Mouse (Mus musculus) liver, embryonic 15.5 days (tissue): Measurements from ENCODE around the gene Rps11. TPM values are rescaled to one million over a fixed set of nuclear protein-coding genes. Genes with fewer than 3 reads are reported as not detected.

Source experiments
- ATAC-seq: fragments of 200-750 bp; cut with Nextera tagmentation; 2 replicates; pipeline ENCODE4 v1.8.0; 2017; ENCODE audit warnings: moderate number of reproducible peaks, mild to moderate bottlenecking, moderate library complexity; ENCODE audit not compliant: insufficient read depth
- H3K27ac ChIP-seq: fragments of 300-500 bp; sonication (generic); replicated peaks from 2 replicates; pipeline ENCODE4 v1.5.1; 2015; ENCODE audit warnings: mild to moderate bottlenecking, inconsistent platforms
- H3K27me3 ChIP-seq: fragments of 300-500 bp; sonication (generic); 2 replicates; pipeline ENCODE4 v1.6.1; 2015; ENCODE audit warnings: mild to moderate bottlenecking, inconsistent platforms
- H3K36me3 ChIP-seq: fragments of 300-500 bp; sonication (generic); replicated peaks from 2 replicates; pipeline ENCODE4 v1.6.1; 2015; ENCODE audit warnings: moderate library complexity, mild to moderate bottlenecking, inconsistent platforms
- H3K4me1 ChIP-seq: fragments of 300-500 bp; sonication (generic); replicated peaks from 2 replicates; pipeline ENCODE4 v1.6.1; 2015; ENCODE audit warnings: inconsistent platforms
- H3K4me2 ChIP-seq: fragments of 300-500 bp; sonication (generic); 2 replicates; pipeline ENCODE4 v1.6.1; 2015; ENCODE audit warnings: moderate library complexity, mild to moderate bottlenecking, inconsistent platforms
- H3K4me3 ChIP-seq: fragments of 300-500 bp; sonication (generic); replicated peaks from 2 replicates; pipeline ENCODE4 v1.5.1; 2015; ENCODE audit warnings: mild to moderate bottlenecking, inconsistent platforms
- H3K9ac ChIP-seq: fragments of 300-500 bp; sonication (generic); 2 replicates; pipeline ENCODE4 v1.6.1; 2015; ENCODE audit warnings: moderate library complexity, mild to moderate bottlenecking, inconsistent platforms
- H3K9me3 ChIP-seq: fragments of 300-500 bp; sonication (generic); replicated peaks from 2 replicates; pipeline ENCODE4 v1.6.1; 2016; ENCODE audit warnings: inconsistent platforms
- WGBS: fragments of 180-500 bp; shearing (Covaris S2); methylation state at CpG from one replicate; pipeline ENCODE4 v1.1.7; 2015; ENCODE audit warnings: mixed read lengths; ENCODE audit not compliant: insufficient replicate concordance; 5-methylcytosine and 5-hydroxymethylcytosine counted together
- polyA plus RNA-seq: library from polyadenylated mRNA; unstranded; fragments of >200 nt; fragmentation: Nextera tagmentation; extraction: Ambion mirVana; gene quantifications from 2 replicates; pipeline ENCODE4 v1.2.1, GENCODE M21; 2015

Rps11 gene
- polyA plus RNA-seq, 1 experiment from 2014 or later, result 768 TPM

DNA sequence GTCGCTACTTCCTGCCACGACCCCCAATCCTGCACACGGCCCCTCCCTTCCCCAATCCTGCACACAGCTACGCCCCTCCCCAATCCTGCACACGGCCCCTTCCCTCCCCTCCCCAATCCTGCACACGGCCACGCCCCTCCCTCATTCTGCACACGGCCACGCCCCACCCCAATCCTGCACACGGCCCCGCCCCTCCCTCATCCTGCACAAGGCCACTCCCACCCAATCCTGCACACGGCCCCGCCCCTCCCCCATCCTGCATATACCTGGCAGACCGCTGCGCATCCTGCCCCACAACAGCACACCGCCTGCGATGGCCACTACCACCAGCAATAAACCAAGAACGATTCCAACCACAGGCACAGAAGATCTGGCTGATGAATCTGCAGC, 30.7 kb downstream of the Rps11 start:
- no peak overlapping the region for H3K9ac ChIP-seq
- no peaks in the 10 kb centered on the region for H3K9me3 ChIP-seq
- no peak overlapping the region for H3K4me3 ChIP-seq
- H3K27ac ChIP-seq, result no peak overlapping the region
- H3K27me3 ChIP-seq, result no peaks in the 10 kb centered on the region; the same call in 1 of the 2 replicates
- peaks cover 40% of the 10 kb centered on the region for H3K4me1 ChIP-seq
- H3K4me2 ChIP-seq, result no peak overlapping the region
- WGBS, result 27% methylated on average over 18 of the region's 18 CpGs
- no peak for ATAC-seq
- H3K36me3 ChIP-seq, result no peaks in the 10 kb centered on the region

DNA sequence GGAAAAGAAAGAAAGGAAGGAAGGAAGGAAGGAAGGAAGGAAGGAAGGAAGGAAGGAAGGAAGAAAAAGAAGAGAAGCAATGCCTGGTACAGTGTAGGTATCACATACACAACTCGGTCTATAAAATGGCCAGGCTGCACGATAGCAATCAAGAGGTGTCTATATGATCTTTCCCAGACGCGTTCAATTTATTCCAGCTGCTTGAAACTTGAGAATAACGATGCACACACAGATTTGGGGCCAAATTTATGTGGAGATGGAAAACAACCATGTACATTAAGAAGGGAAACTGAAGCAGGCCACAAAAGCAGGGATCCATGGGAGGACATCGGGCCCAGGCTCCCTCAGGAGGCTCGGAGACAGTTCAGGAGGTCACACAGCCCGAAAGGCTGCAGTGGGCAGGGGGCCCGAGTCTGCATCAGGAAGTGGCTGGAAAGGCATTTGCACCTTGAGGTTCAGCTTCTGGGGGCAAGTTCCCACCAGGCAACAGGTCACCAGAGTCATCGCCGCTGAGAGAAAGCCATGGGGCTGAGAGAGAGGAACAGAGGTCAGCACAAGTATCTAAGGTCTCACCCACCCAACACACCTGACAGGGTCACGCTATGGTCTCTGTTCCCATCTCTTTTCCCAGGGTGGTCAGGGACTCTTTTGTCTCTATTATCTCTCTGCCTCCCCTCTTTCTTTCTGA, 31.3 kb downstream of the Rps11 start:
- Histone ChIP-seq H3K27ac (no peak overlapping the region), H3K4me1 (peaks cover 40% of the 10 kb centered on the region), H3K9me3 (no peaks in the 10 kb centered on the region), H3K4me3 (no peak overlapping the region), H3K9ac (no peak overlapping the region), H3K36me3 (no peaks in the 10 kb centered on the region), H3K4me2 (no peak overlapping the region; the same call in 1 of the 2 replicates), H3K27me3 (no peaks in the 10 kb centered on the region; the same call in 1 of the 2 replicates)
- ATAC-seq, result no peak
- 39% methylated on average over 12 of the region's 12 CpGs for WGBS

DNA sequence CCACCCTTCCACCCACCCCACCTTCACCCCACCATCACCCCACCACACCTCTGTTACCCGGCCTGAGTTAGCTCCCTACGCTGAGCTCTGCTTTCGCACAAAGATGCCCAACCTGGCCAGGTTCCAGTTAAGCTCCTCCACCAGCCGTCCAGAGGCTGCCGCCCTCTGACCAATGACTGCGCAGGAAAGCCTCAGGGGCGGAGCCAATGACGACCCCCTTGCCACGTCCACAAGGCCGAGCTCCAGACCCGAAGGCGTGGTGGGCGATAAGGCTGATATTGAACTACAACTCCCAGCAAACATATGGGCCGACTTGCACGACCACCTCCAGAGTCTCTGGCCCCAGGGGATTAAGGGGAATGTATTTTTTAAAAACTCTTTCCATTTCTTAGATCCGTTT, 32.2 kb downstream of the Rps11 start, which contains the start of gene Rcn3:
Rcn3 (minus strand) TSS at position 174 of the 400 bp plus-strand sequence.
- Histone ChIP-seq H3K27me3 (no peaks in the 10 kb centered on the region; the same call in 1 of the 2 replicates), H3K4me3 (peak within 1 kb of the TSS; percentile 44), H3K4me1 (peaks cover 40% of the 10 kb centered on the region), H3K27ac (peak within 1 kb of the TSS; percentile 41), H3K4me2 (peak within 1 kb of the TSS; percentile 73), H3K36me3 (no peaks in the 10 kb centered on the region), H3K9ac (peak within 1 kb of the TSS; percentile 7; the same call in 1 of the 2 replicates), H3K9me3 (no peaks in the 10 kb centered on the region)
- peak; percentile 71 for ATAC-seq
- WGBS, result under 1% methylated on average over 16 of the region's 16 CpGs

DNA sequence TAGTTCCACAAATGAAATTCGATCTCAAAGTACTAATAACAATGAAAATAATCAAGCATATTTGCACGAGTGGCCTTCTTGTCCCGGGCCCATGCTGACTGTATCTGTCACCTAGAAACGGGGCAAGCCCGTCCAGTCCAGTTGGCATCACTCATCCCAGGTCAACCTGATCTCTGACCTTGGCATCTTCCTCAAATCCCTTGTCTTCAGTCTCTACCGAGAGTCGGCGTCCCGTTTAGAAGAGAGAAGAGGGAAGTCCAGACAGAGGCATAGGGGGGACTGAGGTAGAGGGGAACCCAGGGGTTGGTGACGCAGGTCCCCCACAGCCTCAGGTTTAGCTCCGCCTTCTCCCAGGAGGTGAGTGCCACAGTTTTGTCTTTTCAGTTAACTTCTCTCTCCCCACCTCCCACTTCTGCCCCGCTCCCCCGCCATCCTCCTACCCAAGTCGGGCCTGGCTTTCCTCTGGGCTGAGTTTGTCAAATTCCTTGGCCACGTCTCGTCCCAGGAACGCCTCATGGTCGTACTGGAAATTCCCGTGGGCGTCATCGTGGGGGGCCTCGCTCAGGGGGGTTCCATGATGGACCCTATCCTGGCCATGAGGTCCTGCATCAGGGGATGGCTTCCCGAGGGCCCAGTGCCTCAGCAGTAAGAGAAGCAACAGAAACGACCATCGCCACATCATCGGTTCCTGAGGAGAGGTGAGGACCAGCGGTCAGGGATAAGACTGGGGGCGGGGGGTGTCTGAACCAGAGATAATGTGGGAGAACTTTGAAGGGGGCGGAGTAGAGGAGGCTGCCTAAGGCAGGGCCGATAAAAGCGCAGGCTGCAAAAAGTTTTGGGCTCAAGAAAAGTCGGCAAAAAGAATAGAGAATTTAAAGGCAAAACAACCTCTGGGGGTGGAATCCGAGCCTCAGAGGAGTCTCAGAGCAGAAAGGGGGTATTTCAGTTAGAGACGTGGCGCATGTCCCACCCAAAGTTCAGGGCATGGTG, 32.9 kb downstream of the Rps11 start:
- Histone ChIP-seq H3K9me3 (no peaks in the 10 kb centered on the region), H3K9ac (peak overlapping the region; percentile 7; the same call in 1 of the 2 replicates), H3K4me1 (peaks cover 40% of the 10 kb centered on the region), H3K27me3 (no peaks in the 10 kb centered on the region; the same call in 1 of the 2 replicates), H3K36me3 (no peaks in the 10 kb centered on the region), H3K4me2 (peak overlapping the region; percentile 73), H3K27ac (peak overlapping the region; percentile 41), H3K4me3 (peak overlapping the region; percentile 44)
- 0 out of 2 replicates have a peak, but pooled peaks have one; percentile 53 for ATAC-seq
- 18% methylated on average over 35 of the region's 35 CpGs for WGBS

DNA sequence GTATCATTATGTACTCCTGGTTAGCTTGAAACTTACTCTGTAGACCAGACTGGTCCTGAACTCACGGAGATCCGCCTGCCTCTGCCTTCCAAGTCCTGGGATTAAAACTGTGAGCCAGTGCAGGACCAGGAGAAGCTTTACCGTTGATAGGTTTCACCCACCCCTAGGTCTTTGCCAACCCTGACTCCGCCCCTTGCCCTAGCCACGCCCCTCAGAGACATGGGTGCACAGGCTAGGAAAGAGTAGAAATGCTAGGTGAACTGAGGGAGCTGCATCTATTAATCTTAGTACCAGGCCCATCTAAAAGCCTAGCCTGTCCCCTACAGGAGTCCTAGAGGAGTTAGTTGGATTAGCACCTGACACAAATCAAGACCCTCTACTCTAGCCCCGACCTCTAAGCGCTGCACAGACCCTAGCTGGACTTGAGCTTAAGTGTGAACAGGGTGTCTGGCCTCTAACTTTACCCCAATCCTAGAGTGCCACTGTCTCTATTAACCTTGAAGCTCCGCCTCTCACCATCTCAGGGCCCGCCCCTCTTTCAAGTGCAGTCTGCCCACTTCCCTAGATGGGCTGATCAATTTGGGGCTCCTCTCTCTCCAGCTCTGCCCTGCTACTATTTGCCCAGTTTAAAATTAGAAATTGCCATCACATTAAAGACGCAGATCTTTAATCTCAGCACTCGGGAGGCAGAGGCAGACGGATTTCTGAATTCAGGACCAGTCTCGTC, 33.8 kb downstream of the Rps11 start:
- no peak for ATAC-seq
- H3K4me3 ChIP-seq, result no peak overlapping the region; the same call in 1 of the 2 replicates
- H3K27ac ChIP-seq, result no peak overlapping the region
- H3K27me3 ChIP-seq, result no peaks in the 10 kb centered on the region; the same call in 1 of the 2 replicates
- H3K36me3 ChIP-seq, result no peaks in the 10 kb centered on the region
- no peaks in the 10 kb centered on the region for H3K9me3 ChIP-seq
- peaks cover 40% of the 10 kb centered on the region for H3K4me1 ChIP-seq
- H3K4me2 ChIP-seq, result peak overlapping the region; percentile 73; the same call in 1 of the 2 replicates
- 49% methylated on average over 13 of the region's 13 CpGs for WGBS
- H3K9ac ChIP-seq, result no peak overlapping the region

DNA sequence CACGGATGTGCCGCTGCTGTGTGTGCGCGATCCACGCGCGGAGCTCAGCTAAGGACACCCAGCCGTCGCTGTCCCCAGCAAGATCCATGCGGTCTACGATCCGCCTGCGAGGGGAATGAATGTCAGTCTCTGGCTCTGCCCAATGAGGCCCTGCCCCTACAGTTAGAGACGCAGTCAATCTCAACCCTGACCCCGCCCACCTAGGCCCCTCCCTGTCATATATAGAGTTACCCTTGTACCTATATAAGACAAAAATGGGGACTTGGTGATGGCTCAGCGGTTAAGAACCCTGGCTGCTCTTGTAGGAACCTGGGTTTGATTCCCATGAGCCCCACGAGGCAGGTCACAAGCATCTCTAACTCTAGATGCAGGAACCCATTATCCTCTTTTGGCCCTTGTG, 35.6 kb downstream of the Rps11 start:
- Histone ChIP-seq H3K36me3 (no peaks in the 10 kb centered on the region), H3K27me3 (no peaks in the 10 kb centered on the region), H3K9me3 (no peaks in the 10 kb centered on the region), H3K9ac (no peak overlapping the region), H3K4me1 (peaks cover 36% of the 10 kb centered on the region), H3K27ac (no peak overlapping the region), H3K4me2 (no peak overlapping the region), H3K4me3 (no peak overlapping the region)
- WGBS, result 85% methylated on average over 17 of the region's 17 CpGs
- ATAC-seq, result no peak

DNA sequence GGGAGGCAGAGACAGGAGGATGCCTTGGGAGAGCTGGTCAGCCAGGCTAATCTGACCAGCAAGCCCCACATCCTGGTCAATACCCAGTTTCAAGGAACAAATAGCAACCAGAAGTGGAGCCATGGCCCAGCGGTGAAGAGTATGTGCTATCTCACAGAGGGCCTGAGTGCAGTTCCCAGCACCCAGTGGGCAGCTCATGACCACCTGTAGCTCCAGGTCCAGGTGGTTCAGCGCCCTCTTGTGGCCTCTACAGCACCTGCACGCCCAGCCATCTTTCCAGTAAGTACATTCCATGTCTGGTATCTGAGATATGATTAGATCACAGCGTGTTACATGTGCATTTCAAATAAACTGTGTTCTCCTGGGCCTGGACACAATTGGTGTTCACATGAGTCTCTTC, 38.2 kb downstream of the Rps11 start:
- no peak overlapping the region for H3K27ac ChIP-seq
- ATAC-seq, result no peak
- H3K4me2 ChIP-seq, result no peak overlapping the region
- 58% methylated on average over 4 of the region's 4 CpGs for WGBS
- H3K9ac ChIP-seq, result no peak overlapping the region
- no peaks in the 10 kb centered on the region for H3K27me3 ChIP-seq
- H3K4me1 ChIP-seq, result peaks cover 31% of the 10 kb centered on the region
- no peak overlapping the region for H3K4me3 ChIP-seq
- no peaks in the 10 kb centered on the region for H3K9me3 ChIP-seq
- H3K36me3 ChIP-seq, result no peaks in the 10 kb centered on the region

DNA sequence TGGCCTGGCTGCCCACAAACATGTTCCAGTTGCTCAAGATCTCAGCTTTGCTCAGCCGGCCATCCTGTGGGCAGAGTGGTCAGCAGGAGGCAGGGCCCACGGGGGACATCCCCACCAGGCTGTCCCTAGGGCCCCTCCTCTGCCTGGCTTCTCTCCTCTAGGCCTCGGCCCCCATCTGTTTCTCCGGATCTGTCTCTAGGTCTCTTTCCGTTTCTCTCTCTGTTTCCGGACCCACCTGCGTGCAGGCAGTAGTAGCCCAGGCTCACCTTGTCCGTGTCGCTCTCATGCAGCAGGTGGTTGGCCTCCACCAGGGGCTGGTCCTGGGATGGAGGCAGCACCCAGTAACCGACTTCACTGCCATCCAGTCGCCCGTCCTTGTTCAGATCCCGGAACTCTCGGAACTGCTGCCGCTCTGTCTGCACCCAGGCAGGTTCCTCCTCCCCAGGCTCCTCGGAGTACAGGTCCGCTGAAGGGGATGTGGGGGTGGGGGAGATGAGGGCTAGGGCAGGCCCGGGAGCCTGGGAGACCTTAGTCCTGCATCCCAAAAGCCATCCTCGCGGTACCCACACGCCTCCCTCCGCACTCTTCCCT, 40.8 kb downstream of the Rps11 start:
- H3K27ac ChIP-seq, result peak overlapping the region; percentile 66; the same call in 1 of the 2 replicates
- peak overlapping the region; percentile 35 for H3K4me3 ChIP-seq
- H3K9ac ChIP-seq, result no peak overlapping the region; the same call in 1 of the 2 replicates
- H3K9me3 ChIP-seq, result no peaks in the 10 kb centered on the region
- peak overlapping the region; percentile 64 for H3K4me2 ChIP-seq
- peaks cover 27% of the 10 kb centered on the region for H3K4me1 ChIP-seq
- H3K36me3 ChIP-seq, result no peaks in the 10 kb centered on the region
- WGBS, result 39% methylated on average over 22 of the region's 22 CpGs
- H3K27me3 ChIP-seq, result no peaks in the 10 kb centered on the region
- no peak for ATAC-seq

DNA sequence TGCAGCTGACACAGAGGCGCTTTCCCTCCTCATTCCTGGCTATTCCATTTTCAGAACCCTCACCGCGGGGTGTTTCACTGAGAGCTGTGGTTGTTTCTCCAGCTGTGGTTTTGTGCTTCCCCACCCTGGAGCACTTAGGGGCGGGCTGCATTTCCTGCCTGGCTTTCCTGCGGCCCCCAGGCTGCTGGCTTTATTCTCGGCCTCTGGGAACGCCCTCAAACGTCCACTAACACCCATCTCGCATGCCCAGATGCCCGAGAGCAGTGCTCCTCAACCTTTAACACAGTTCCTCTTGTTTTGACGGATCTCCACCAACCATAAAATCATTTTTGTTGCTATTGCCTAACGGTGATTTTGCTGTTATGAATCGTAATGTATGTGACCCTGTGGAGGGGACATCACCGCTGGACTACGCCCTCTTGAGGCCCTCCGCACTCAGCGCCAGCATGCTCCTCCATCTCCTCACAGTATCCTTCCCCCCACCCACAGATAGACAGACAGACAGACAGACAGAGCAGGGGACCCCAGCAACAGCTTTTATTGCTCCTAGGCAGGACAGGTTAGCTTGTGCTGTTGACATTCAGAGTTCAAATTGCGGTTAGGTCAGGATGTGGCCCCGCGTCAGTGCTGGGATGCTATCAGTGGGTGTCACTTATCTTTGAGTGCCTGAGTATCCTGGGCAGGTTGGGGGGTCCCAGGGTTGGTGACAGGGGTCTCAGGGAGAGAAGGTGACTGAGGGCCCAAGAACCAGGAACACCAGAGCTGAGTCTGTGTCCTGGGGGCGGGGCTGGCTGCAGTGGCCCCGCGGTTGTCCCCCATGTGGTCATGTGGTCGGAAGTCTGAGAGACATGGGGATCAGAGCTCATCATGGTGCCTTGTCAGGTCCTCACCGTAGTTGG, 41.6 kb downstream of the Rps11 start:
- H3K36me3 ChIP-seq, result peaks cover 3% of the 10 kb centered on the region; the same call in 1 of the 2 replicates
- 12% methylated on average over 25 of the region's 25 CpGs for WGBS
- ATAC-seq, result no peak
- H3K9me3 ChIP-seq, result no peaks in the 10 kb centered on the region
- H3K27me3 ChIP-seq, result no peaks in the 10 kb centered on the region
- peaks cover 29% of the 10 kb centered on the region for H3K4me1 ChIP-seq
- H3K4me2 ChIP-seq, result peak overlapping the region; percentile 64
- H3K27ac ChIP-seq, result peak overlapping the region; percentile 66
- H3K9ac ChIP-seq, result peak overlapping the region; percentile 39; the same call in 1 of the 2 replicates
- peak overlapping the region; percentile 35 for H3K4me3 ChIP-seq
